Mouse (Mus musculus) brain, adult 2 months (tissue): ENCODE results near the gene Cfap44.

Source experiments
- DNase-seq: peaks from one replicate; pipeline ENCODE4 v3.0.0; 2011; ENCODE audit warnings: low read depth, low spot score

Gene Cfap44

GRCm38 (mm10) chr16:44493868-44494267, 99.3 kb downstream of the Cfap44 start:
- peak; percentile 34 for DNase-seq

- DNase-seq, result peak; percentile 87
Measured at GRCm38 (mm10) chr16:44494441-44495108, 100.0 kb downstream of the Cfap44 start.

- DNase-seq, result no peak
Measured at GRCm38 (mm10) chr16:44496971-44497464, 102.4 kb downstream of the Cfap44 start.

GRCm38 (mm10) chr16:44498447-44498846, 103.9 kb downstream of the Cfap44 start:
- no peak for DNase-seq

- no peak for DNase-seq
Measured at GRCm38 (mm10) chr16:44501783-44502182, 107.2 kb downstream of the Cfap44 start.

GRCm38 (mm10) chr16:44502325-44502724, 107.7 kb downstream of the Cfap44 start:
- DNase-seq, result peak; percentile 57

- DNase-seq, result peak; percentile 82
Measured at GRCm38 (mm10) chr16:44502895-44503575, 108.4 kb downstream of the Cfap44 start.

- no peak for DNase-seq
Measured at GRCm38 (mm10) chr16:44505243-44505642, 110.6 kb downstream of the Cfap44 start.

GRCm38 (mm10) chr16:44507027-44507929, 112.7 kb downstream of the Cfap44 start:
- DNase-seq, result no peak

- DNase-seq, result no peak
Measured at GRCm38 (mm10) chr16:44508025-44508424, 113.4 kb downstream of the Cfap44 start.

- DNase-seq, result peak; percentile 75
Measured at GRCm38 (mm10) chr16:44508772-44509171, 114.2 kb downstream of the Cfap44 start.

GRCm38 (mm10) chr16:44509458-44510344, 115.1 kb downstream of the Cfap44 start:
- DNase-seq, result peak; percentile 82

- peak; percentile 59 for DNase-seq
Measured at GRCm38 (mm10) chr16:44510521-44511213, 116.1 kb downstream of the Cfap44 start.

- no peak for DNase-seq
Measured at GRCm38 (mm10) chr16:44516498-44516897, 121.9 kb downstream of the Cfap44 start.

- DNase-seq, result peak; percentile 79
Measured at GRCm38 (mm10) chr16:44523595-44523994, 129.0 kb downstream of the Cfap44 start.

GRCm38 (mm10) chr16:44526044-44526443, 131.4 kb downstream of the Cfap44 start:
- peak; percentile 74 for DNase-seq

- DNase-seq, result peak; percentile 83
Measured at GRCm38 (mm10) chr16:44526689-44527088, 132.1 kb downstream of the Cfap44 start.

- DNase-seq, result no peak
Measured at GRCm38 (mm10) chr16:44527218-44527905, 132.8 kb downstream of the Cfap44 start.

GRCm38 (mm10) chr16:44528955-44529354, 134.4 kb downstream of the Cfap44 start:
- DNase-seq, result no peak

GRCm38 (mm10) chr16:44529691-44530090, 135.1 kb downstream of the Cfap44 start:
- no peak for DNase-seq
